Mouse (Mus musculus): ENCODE data around the gene Car6.

DNA sequence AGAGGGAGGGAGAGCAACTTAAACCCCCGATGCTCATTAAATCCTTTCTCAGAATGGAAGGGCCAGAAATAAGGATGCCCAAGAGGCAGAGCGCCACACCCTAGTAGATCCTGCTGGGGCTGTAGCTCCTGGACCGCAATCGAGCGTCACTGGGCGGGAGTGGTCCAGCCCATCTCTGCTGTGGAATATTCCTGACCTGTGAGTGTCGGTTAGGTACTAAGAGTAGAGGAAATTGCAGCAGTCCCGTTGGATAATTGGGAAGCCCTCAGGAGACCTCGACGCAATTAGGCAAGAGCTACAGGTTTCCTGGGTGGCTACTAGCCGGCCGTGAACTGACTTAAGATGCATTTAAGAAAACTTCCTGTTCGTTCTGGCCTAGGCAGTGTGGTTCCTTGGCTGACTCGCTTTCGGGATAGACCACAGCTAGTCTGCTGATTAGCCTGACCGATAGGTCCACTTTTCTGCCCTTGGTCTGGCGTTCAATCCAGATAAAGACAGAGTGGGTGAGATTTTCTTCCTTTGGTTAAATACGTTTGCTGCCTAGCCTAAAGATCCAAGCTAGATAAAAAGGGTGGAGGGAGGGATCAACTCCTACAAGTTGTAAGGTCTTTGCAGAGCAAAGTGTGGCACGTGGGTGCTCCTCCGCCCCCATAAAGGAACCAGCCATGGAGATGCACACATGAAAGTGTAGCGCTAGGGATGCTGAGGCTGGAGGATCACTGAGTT, 36.7 kb upstream of the Car6 start:
- TF ChIP-seq CTCF (IDR thresholded peaks at IDR 0.05; ENCODE audit: low read depth) (no peak), EP300 (IDR thresholded peaks at IDR 0.05; ENCODE audit: low read depth) (no peak)
